Mouse (Mus musculus) adipocyte (in vitro differentiated cells): Measurements from ENCODE around the gene Sema3d.

Experiments used
- DNase-seq: peaks from one replicate; pipeline ENCODE4 v3.0.0-alpha.2; 2016; ENCODE audit warnings: low spot score

Gene Sema3d

GRCm38 (mm10) chr5:12634227-12634980 is 251.2 kb downstream of the Sema3d start:
- no peak for DNase-seq

GRCm38 (mm10) chr5:12637763-12638468 is 254.7 kb downstream of the Sema3d start:
- no peak for DNase-seq
